In the genomic region with DNA sequence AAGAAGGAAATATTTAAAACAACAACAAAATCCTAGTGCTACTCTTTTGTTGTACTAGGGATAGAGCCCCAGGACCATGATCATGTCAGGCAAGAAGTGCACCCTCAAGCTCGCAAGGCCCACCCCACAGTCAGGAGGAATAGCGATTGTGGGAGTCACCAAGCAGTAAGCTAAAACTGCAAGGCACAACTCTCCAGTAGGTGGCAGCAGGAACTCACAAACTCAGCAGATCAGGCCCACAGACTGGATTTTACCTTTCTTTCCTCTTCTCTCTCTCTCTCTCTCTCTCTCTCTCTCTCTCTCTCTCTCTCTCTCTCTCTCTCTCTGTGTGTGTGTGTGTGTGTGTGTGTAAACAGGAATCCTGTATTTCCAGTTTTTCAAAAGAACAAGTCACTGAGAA, we compare ENCODE assay signal across 8 mouse cellular contexts. TPM values are rescaled to one million over a fixed set of nuclear protein-coding genes. Genes with fewer than 3 reads are reported as not detected.
A peak's percentile ranks its signal among the peaks of the same experiment; 100 is the strongest.
DNase-seq lines count a peak whose midpoint lies in the region; ATAC-seq lines count a peak whose summit lies in the region.

No protein-coding gene starts in this region.

- H3K9me3 ChIP-seq in heart, embryonic 12.5 days (replicated peaks), result no peaks in the 10 kb centered on the region
- H3K9me3 ChIP-seq in midbrain, embryonic 14.5 days (ENCODE audit: control insufficient read depth, low read length), result no peaks in the 10 kb centered on the region

- no peak overlapping the region for H3K4me2 ChIP-seq in heart, embryonic 12.5 days
- H3K4me2 ChIP-seq in midbrain, embryonic 14.5 days (ENCODE audit: low read length), result no peak overlapping the region

- H3K27ac ChIP-seq in heart, embryonic 12.5 days (ENCODE audit: poor library complexity, severe bottlenecking), result no peak overlapping the region
- H3K27ac ChIP-seq in midbrain, embryonic 14.5 days (replicated peaks; ENCODE audit: low read depth, low read length), result no peak overlapping the region

- H3K9ac ChIP-seq in heart, embryonic 12.5 days, result no peak overlapping the region
- no peak overlapping the region for H3K9ac ChIP-seq in midbrain, embryonic 14.5 days (replicated peaks; ENCODE audit: low read length)

- H3K36me3 ChIP-seq in heart, embryonic 12.5 days, result no peaks in the 10 kb centered on the region
- no peaks in the 10 kb centered on the region for H3K36me3 ChIP-seq in midbrain, embryonic 14.5 days (ENCODE audit: control insufficient read depth, insufficient read depth, low read length)

- peak; percentile 96 for DNase-seq in heart, adult 11 months
- peak; percentile 81 for DNase-seq in cerebellum, adult 11-12 months
- DNase-seq in left cerebral cortex, adult 9 months (ENCODE audit: low spot score in 2 of 2), result peak; percentile 59 to 88
- peak; percentile 91 for DNase-seq in midbrain, embryonic 14.5 days
- DNase-seq in spleen, postnatal 36 days (ENCODE audit: low spot score in 2 of 2), result peak; percentile 9 to 32

- H3K27me3 ChIP-seq in heart, embryonic 12.5 days (replicated peaks), result peaks cover 63% of the 10 kb centered on the region
- H3K27me3 ChIP-seq in midbrain, embryonic 14.5 days (ENCODE audit: control insufficient read depth, insufficient read depth, low read length), result no peaks in the 10 kb centered on the region

- WGBS in heart, embryonic 12.5 days, result 7% methylated on average over 2 of the region's 2 CpGs
- 12% methylated on average over 2 of the region's 2 CpGs for WGBS in midbrain, embryonic 14.5 days

- H3K4me3 ChIP-seq in heart, embryonic 12.5 days, result no peak overlapping the region
- no peak overlapping the region for H3K4me3 ChIP-seq in midbrain, embryonic 14.5 days (replicated peaks; ENCODE audit: low read depth, low read length)

- H3K4me1 ChIP-seq in heart, embryonic 12.5 days (replicated peaks), result no peaks in the 10 kb centered on the region
- no peaks in the 10 kb centered on the region for H3K4me1 ChIP-seq in midbrain, embryonic 14.5 days (ENCODE audit: control insufficient read depth, insufficient read depth, low read length)

- ATAC-seq in heart, embryonic 12.5 days (ENCODE audit: insufficient number of reproducible peaks, low FRiP score), result no peak
- ATAC-seq in frontal cortex, adult (ENCODE audit: low TSS enrichment), result peak; percentile 56; the same call in 1 of the 2 replicates
- peak; percentile 52 for ATAC-seq in inflammation-experienced regulatory T-cells, adult 6 months
- peak; percentile 37; the same call in 1 of the 2 replicates for ATAC-seq in midbrain, embryonic 14.5 days (ENCODE audit: low FRiP score, low TSS enrichment)

RNA-seq across cellular contexts. Expression of a gene that starts 0.4 kb away (rescaled TPM):
- polyA plus RNA-seq in heart, embryonic 12.5 days (2016; fragmentation: Nextera tagmentation; extraction: Ambion mirVana), result not detected in 2 replicates
- not detected for polyA plus RNA-seq in inflammation-experienced regulatory T-cells, adult 6 months (2017; shearing (Covaris generic))
- not detected in 2 replicates for polyA plus RNA-seq in midbrain, embryonic 14.5 days (2014; fragmentation: Nextera tagmentation; extraction: Ambion mirVana)

RNA-seq across cellular contexts. Expression of a gene that starts 24.5 kb away (rescaled TPM):
- 0.18 TPM in 1 of 2 replicates, not detected in the other for polyA plus RNA-seq in heart, embryonic 12.5 days (2016; fragmentation: Nextera tagmentation; extraction: Ambion mirVana)
- polyA plus RNA-seq in inflammation-experienced regulatory T-cells, adult 6 months (2017; shearing (Covaris generic)), result under 1 TPM in 1 of 3 experiments, not detected in 2; 0.08 TPM
- 8.4 and 11.5 TPM in 2 replicates for polyA plus RNA-seq in midbrain, embryonic 14.5 days (2014; fragmentation: Nextera tagmentation; extraction: Ambion mirVana)

Comparison
In these comparisons a context has a peak if more than half of its experiments do, and no peak if none do; other contexts are left out.
1. DNase-seq: peak in every context shown above with its lines; median percentile 96 in heart, adult 11 months; 91 in midbrain, embryonic 14.5 days; 81 in cerebellum, adult 11-12 months; 74 in left cerebral cortex, adult 9 months; 20 in spleen, postnatal 36 days.